Mouse (Mus musculus): Measurements from ENCODE around the gene D230025D16Rik. TPM values are rescaled to one million over a fixed set of nuclear protein-coding genes. Genes with fewer than 3 reads are reported as not detected.

The D230025D16Rik gene
- polyA plus RNA-seq, 1 experiment from 2014 or later: 19.1 TPM

GRCm38 (mm10) chr8:105264024-105264982 is 39.4 kb downstream of the D230025D16Rik start, which contains the start of the genes Tradd and Fbxl8:
Gene Tradd (minus strand): TSS chr8:105264609.
Gene Fbxl8 (plus strand): TSS chr8:105264648.
- DNase-seq (ENCODE audit: low spot score) (peak; percentile 83), ATAC-seq (ENCODE audit: low FRiP score, low TSS enrichment) (peak; percentile 76)
- Histone ChIP-seq H3K27me3 (ENCODE audit: control insufficient read depth, insufficient read depth, low read length) (peaks cover 2% of the 10 kb centered on the region; the same call in 1 of the 2 replicates), H3K4me1 (replicated peaks; ENCODE audit: control insufficient read depth, insufficient read depth) (0 out of 2 replicates have a peak, but pooled peaks cover 11% of the 10 kb centered on the region), H3K36me3 (ENCODE audit: control insufficient read depth, insufficient read depth, low read length) (no peaks in the 10 kb centered on the region; the same call in 1 of the 2 replicates), H3K4me3 (ENCODE audit: low read depth, low read length) (peak within 1 kb of the TSS; percentile 65), H3K4me2 (replicated peaks; ENCODE audit: low read depth) (peak within 1 kb of the TSS; percentile 91), H3K9ac (ENCODE audit: low read length) (peak within 1 kb of the TSS; percentile 69), H3K9me3 (ENCODE audit: control insufficient read depth, low read length) (no peaks in the 10 kb centered on the region), H3K27ac (replicated peaks) (no peak within 1 kb of the TSS)
- under 1% methylated on average over 54 of the region's 54 CpGs for WGBS
- TF ChIP-seq EP300 (optimal IDR thresholded peaks at IDR 0.05) (no peak), CTCF (IDR thresholded peaks at IDR 0.05; ENCODE audit: low read depth) (0 out of 2 replicates have a peak, but pooled peaks have one; percentile 10)

DNA sequence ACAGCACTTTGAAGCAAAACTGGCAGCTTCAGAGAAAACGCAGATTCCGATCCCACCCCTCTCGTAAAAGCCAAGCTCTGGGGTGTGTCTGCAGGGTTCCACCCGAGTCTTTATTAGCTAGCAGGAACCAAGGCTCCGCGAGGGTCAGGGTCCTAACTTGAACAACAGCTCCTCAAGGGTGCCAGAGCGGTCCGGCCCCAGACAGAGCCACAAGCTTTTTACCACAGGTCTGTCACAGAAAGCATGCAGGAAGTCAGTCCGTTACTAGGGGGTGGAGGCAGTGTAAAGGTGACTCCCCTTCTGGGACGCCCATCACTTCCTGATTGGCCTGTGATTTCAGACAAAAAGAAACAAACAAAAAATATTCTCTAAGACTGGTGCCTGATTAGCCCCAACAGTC is 40.2 kb downstream of the D230025D16Rik start:
- H3K9ac ChIP-seq (ENCODE audit: low read length): peak overlapping the region; percentile 69
- peak overlapping the region; percentile 65 for H3K4me3 ChIP-seq (ENCODE audit: low read depth, low read length)
- no peaks in the 10 kb centered on the region; the same call in 1 of the 2 replicates for H3K36me3 ChIP-seq (ENCODE audit: control insufficient read depth, insufficient read depth, low read length)
- TF ChIP-seq CTCF (IDR thresholded peaks at IDR 0.05; ENCODE audit: low read depth) (no peak), EP300 (optimal IDR thresholded peaks at IDR 0.05) (no peak)
- peaks cover 2% of the 10 kb centered on the region; the same call in 1 of the 2 replicates for H3K27me3 ChIP-seq (ENCODE audit: control insufficient read depth, insufficient read depth, low read length)
- ATAC-seq (ENCODE audit: low FRiP score, low TSS enrichment): peak; percentile 48; the same call in 1 of the 2 replicates
- H3K9me3 ChIP-seq (ENCODE audit: control insufficient read depth, low read length): no peaks in the 10 kb centered on the region
- WGBS: 12% methylated on average over 10 of the region's 10 CpGs
- DNase-seq (ENCODE audit: low spot score): peak; percentile 42
- H3K27ac ChIP-seq (replicated peaks): no peak overlapping the region
- peak overlapping the region; percentile 91 for H3K4me2 ChIP-seq (replicated peaks; ENCODE audit: low read depth)
- 0 out of 2 replicates have a peak, but pooled peaks cover 9% of the 10 kb centered on the region for H3K4me1 ChIP-seq (replicated peaks; ENCODE audit: control insufficient read depth, insufficient read depth)

DNA sequence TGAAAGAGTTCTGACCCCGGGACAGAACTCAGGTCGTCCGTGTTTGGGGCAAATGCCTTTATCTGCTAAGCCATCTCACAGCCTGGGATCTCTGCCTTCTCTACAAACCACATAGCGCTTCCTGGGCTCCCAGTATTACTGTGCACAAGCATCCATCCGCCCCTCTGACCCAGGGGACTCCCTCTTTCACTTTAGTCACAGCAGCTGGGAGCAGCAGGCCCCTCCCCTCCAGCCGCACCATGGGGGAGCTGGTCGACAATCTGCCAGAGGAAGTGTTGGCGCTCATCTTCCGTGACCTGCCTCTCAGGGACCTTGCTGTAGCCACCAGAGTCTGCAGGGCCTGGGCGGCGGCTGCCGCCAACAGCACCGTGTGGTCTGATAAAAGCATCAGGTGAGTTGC is 41.8 kb downstream of the D230025D16Rik start:
- DNase-seq (ENCODE audit: low spot score): no peak
- 63% methylated on average over 13 of the region's 13 CpGs for WGBS
- Histone ChIP-seq H3K27me3 (ENCODE audit: control insufficient read depth, insufficient read depth, low read length) (peaks cover 2% of the 10 kb centered on the region; the same call in 1 of the 2 replicates), H3K27ac (replicated peaks) (no peak overlapping the region), H3K9ac (ENCODE audit: low read length) (no peak overlapping the region), H3K4me3 (ENCODE audit: low read depth, low read length) (no peak overlapping the region), H3K4me2 (replicated peaks; ENCODE audit: low read depth) (no peak overlapping the region), H3K36me3 (ENCODE audit: control insufficient read depth, insufficient read depth, low read length) (no peaks in the 10 kb centered on the region; the same call in 1 of the 2 replicates), H3K9me3 (ENCODE audit: control insufficient read depth, low read length) (no peaks in the 10 kb centered on the region), H3K4me1 (replicated peaks; ENCODE audit: control insufficient read depth, insufficient read depth) (0 out of 2 replicates have a peak, but pooled peaks cover 9% of the 10 kb centered on the region)
- no peak for ATAC-seq (ENCODE audit: low FRiP score, low TSS enrichment)
- TF ChIP-seq EP300 (optimal IDR thresholded peaks at IDR 0.05) (no peak), CTCF (IDR thresholded peaks at IDR 0.05; ENCODE audit: low read depth) (no peak)

- peak overlapping the region; percentile 40 for H3K4me3 ChIP-seq (ENCODE audit: low read depth, low read length)
- H3K36me3 ChIP-seq (ENCODE audit: control insufficient read depth, insufficient read depth, low read length): no peaks in the 10 kb centered on the region; the same call in 1 of the 2 replicates
- DNase-seq (ENCODE audit: low spot score) (peak; percentile 39), ATAC-seq (ENCODE audit: low FRiP score, low TSS enrichment) (no peak)
- H3K27ac ChIP-seq (replicated peaks): no peak overlapping the region; the same call in 1 of the 2 replicates
- TF ChIP-seq EP300 (optimal IDR thresholded peaks at IDR 0.05) (no peak), CTCF (IDR thresholded peaks at IDR 0.05; ENCODE audit: low read depth) (no peak)
- H3K4me2 ChIP-seq (replicated peaks; ENCODE audit: low read depth): peak overlapping the region; percentile 73
- 0 out of 2 replicates have a peak, but pooled peaks cover 9% of the 10 kb centered on the region for H3K4me1 ChIP-seq (replicated peaks; ENCODE audit: control insufficient read depth, insufficient read depth)
- H3K27me3 ChIP-seq (ENCODE audit: control insufficient read depth, insufficient read depth, low read length): peaks cover 4% of the 10 kb centered on the region; the same call in 1 of the 2 replicates
- no peaks in the 10 kb centered on the region for H3K9me3 ChIP-seq (ENCODE audit: control insufficient read depth, low read length)
- 14% methylated on average over 65 of the region's 65 CpGs for WGBS
- peak overlapping the region; percentile 35 for H3K9ac ChIP-seq (ENCODE audit: low read length)
Observed at GRCm38 (mm10) chr8:105268342-105269074, 43.6 kb downstream of the D230025D16Rik start.

GRCm38 (mm10) chr8:105269075-105269458 is 44.1 kb downstream of the D230025D16Rik start:
- H3K4me2 ChIP-seq (replicated peaks; ENCODE audit: low read depth): peak overlapping the region; percentile 73
- no peak overlapping the region; the same call in 1 of the 2 replicates for H3K27ac ChIP-seq (replicated peaks)
- peaks cover 4% of the 10 kb centered on the region; the same call in 1 of the 2 replicates for H3K27me3 ChIP-seq (ENCODE audit: control insufficient read depth, insufficient read depth, low read length)
- DNase-seq (ENCODE audit: low spot score): no peak
- 0 out of 2 replicates have a peak, but pooled peaks cover 9% of the 10 kb centered on the region for H3K4me1 ChIP-seq (replicated peaks; ENCODE audit: control insufficient read depth, insufficient read depth)
- ATAC-seq (ENCODE audit: low FRiP score, low TSS enrichment): peak; percentile 7; the same call in 1 of the 2 replicates
- TF ChIP-seq EP300 (optimal IDR thresholded peaks at IDR 0.05): no peak
- no peak for TF ChIP-seq CTCF (IDR thresholded peaks at IDR 0.05; ENCODE audit: low read depth)
- H3K9ac ChIP-seq (ENCODE audit: low read length): peak overlapping the region; percentile 48
- H3K36me3 ChIP-seq (ENCODE audit: control insufficient read depth, insufficient read depth, low read length): no peaks in the 10 kb centered on the region; the same call in 1 of the 2 replicates
- no peaks in the 10 kb centered on the region for H3K9me3 ChIP-seq (ENCODE audit: control insufficient read depth, low read length)
- peak overlapping the region; percentile 40 for H3K4me3 ChIP-seq (ENCODE audit: low read depth, low read length)
- WGBS: 23% methylated on average over 8 of the region's 10 CpGs

Measured in stomach, postnatal 0 days (tissue).